Mouse (Mus musculus): Measurements from ENCODE around the gene Il3ra. TPM values are rescaled to one million over a fixed set of nuclear protein-coding genes. Genes with fewer than 3 reads are reported as not detected.

Il3ra gene
- polyA plus RNA-seq, 1 experiment from 2014 or later, result 8.0 TPM

GRCm38 (mm10) chr14:14350263-14351147 is 4.4 kb downstream of the Il3ra start:
- H3K4me3 ChIP-seq (replicated peaks), result no peak overlapping the region
- peaks cover 7% of the 10 kb centered on the region; the same call in 1 of the 2 replicates for H3K36me3 ChIP-seq
- no peak overlapping the region for H3K27ac ChIP-seq
- no peaks in the 10 kb centered on the region for H3K4me1 ChIP-seq
- H3K27me3 ChIP-seq (replicated peaks), result no peaks in the 10 kb centered on the region
- H3K9me3 ChIP-seq, result no peaks in the 10 kb centered on the region; the same call in 1 of the 2 replicates
- WGBS, result 93% methylated on average over 29 of the region's 29 CpGs
- no peak overlapping the region for H3K4me2 ChIP-seq
- no peak for ATAC-seq (ENCODE audit: insufficient read depth, low FRiP score, low read depth)
- H3K9ac ChIP-seq, result no peak overlapping the region

GRCm38 (mm10) chr14:14351148-14351455 is 5.0 kb downstream of the Il3ra start:
- Histone ChIP-seq H3K27ac (no peak overlapping the region), H3K9me3 (no peaks in the 10 kb centered on the region; the same call in 1 of the 2 replicates), H3K27me3 (replicated peaks) (no peaks in the 10 kb centered on the region), H3K4me2 (no peak overlapping the region), H3K36me3 (peaks cover 7% of the 10 kb centered on the region; the same call in 1 of the 2 replicates), H3K9ac (no peak overlapping the region), H3K4me1 (no peaks in the 10 kb centered on the region), H3K4me3 (replicated peaks) (no peak overlapping the region)
- no peak for ATAC-seq (ENCODE audit: insufficient read depth, low FRiP score, low read depth)
- 94% methylated on average over 7 of the region's 7 CpGs for WGBS

- no peak for ATAC-seq (ENCODE audit: insufficient read depth, low FRiP score, low read depth)
- WGBS, result 95% methylated on average over 9 of the region's 9 CpGs
- H3K4me1 ChIP-seq, result no peaks in the 10 kb centered on the region
- no peaks in the 10 kb centered on the region for H3K27me3 ChIP-seq (replicated peaks)
- H3K36me3 ChIP-seq, result peaks cover 7% of the 10 kb centered on the region; the same call in 1 of the 2 replicates
- H3K9ac ChIP-seq, result no peak overlapping the region
- no peak overlapping the region for H3K4me2 ChIP-seq
- no peak overlapping the region for H3K27ac ChIP-seq
- H3K4me3 ChIP-seq (replicated peaks), result no peak overlapping the region
- H3K9me3 ChIP-seq, result no peaks in the 10 kb centered on the region; the same call in 1 of the 2 replicates
Observed at GRCm38 (mm10) chr14:14351721-14352590, 5.9 kb downstream of the Il3ra start.

GRCm38 (mm10) chr14:14352606-14353005 is 6.5 kb downstream of the Il3ra start:
- no peak overlapping the region for H3K4me3 ChIP-seq (replicated peaks)
- 84% methylated on average over 6 of the region's 6 CpGs for WGBS
- no peak for ATAC-seq (ENCODE audit: insufficient read depth, low FRiP score, low read depth)
- H3K4me1 ChIP-seq, result no peaks in the 10 kb centered on the region
- H3K4me2 ChIP-seq, result no peak overlapping the region
- H3K27ac ChIP-seq, result no peak overlapping the region
- H3K9ac ChIP-seq, result no peak overlapping the region
- H3K27me3 ChIP-seq (replicated peaks), result no peaks in the 10 kb centered on the region
- H3K9me3 ChIP-seq, result no peaks in the 10 kb centered on the region; the same call in 1 of the 2 replicates
- peaks cover 7% of the 10 kb centered on the region; the same call in 1 of the 2 replicates for H3K36me3 ChIP-seq

GRCm38 (mm10) chr14:14353081-14353732 is 7.1 kb downstream of the Il3ra start:
- no peak for ATAC-seq (ENCODE audit: insufficient read depth, low FRiP score, low read depth)
- Histone ChIP-seq H3K4me1 (no peaks in the 10 kb centered on the region), H3K36me3 (peaks cover 7% of the 10 kb centered on the region; the same call in 1 of the 2 replicates), H3K9me3 (no peaks in the 10 kb centered on the region; the same call in 1 of the 2 replicates), H3K27ac (no peak overlapping the region), H3K4me3 (replicated peaks) (no peak overlapping the region), H3K27me3 (replicated peaks) (no peaks in the 10 kb centered on the region), H3K4me2 (no peak overlapping the region), H3K9ac (no peak overlapping the region)
- WGBS, result 92% methylated on average over 7 of the region's 7 CpGs

- Histone ChIP-seq H3K27me3 (replicated peaks) (no peaks in the 10 kb centered on the region), H3K27ac (no peak overlapping the region), H3K9me3 (no peaks in the 10 kb centered on the region; the same call in 1 of the 2 replicates), H3K36me3 (peaks cover 7% of the 10 kb centered on the region; the same call in 1 of the 2 replicates), H3K4me2 (no peak overlapping the region), H3K4me3 (replicated peaks) (no peak overlapping the region), H3K4me1 (no peaks in the 10 kb centered on the region), H3K9ac (no peak overlapping the region)
- 92% methylated on average over 8 of the region's 8 CpGs for WGBS
- ATAC-seq (ENCODE audit: insufficient read depth, low FRiP score, low read depth), result no peak
Observed at GRCm38 (mm10) chr14:14353740-14354510, 7.8 kb downstream of the Il3ra start.

- Histone ChIP-seq H3K27ac (no peak overlapping the region), H3K36me3 (peaks cover 7% of the 10 kb centered on the region; the same call in 1 of the 2 replicates), H3K4me3 (replicated peaks) (no peak overlapping the region), H3K9me3 (no peaks in the 10 kb centered on the region; the same call in 1 of the 2 replicates), H3K4me1 (no peaks in the 10 kb centered on the region), H3K27me3 (replicated peaks) (no peaks in the 10 kb centered on the region), H3K4me2 (no peak overlapping the region), H3K9ac (no peak overlapping the region)
- no peak for ATAC-seq (ENCODE audit: insufficient read depth, low FRiP score, low read depth)
- 95% methylated on average over 13 of the region's 13 CpGs for WGBS
Observed at GRCm38 (mm10) chr14:14354511-14355359, 8.7 kb downstream of the Il3ra start.

GRCm38 (mm10) chr14:14355360-14355646 is 9.2 kb downstream of the Il3ra start:
- Histone ChIP-seq H3K9me3 (no peaks in the 10 kb centered on the region; the same call in 1 of the 2 replicates), H3K36me3 (peaks cover 2% of the 10 kb centered on the region; the same call in 1 of the 2 replicates), H3K27ac (no peak overlapping the region), H3K4me1 (no peaks in the 10 kb centered on the region), H3K27me3 (replicated peaks) (no peaks in the 10 kb centered on the region), H3K4me2 (no peak overlapping the region), H3K9ac (no peak overlapping the region), H3K4me3 (replicated peaks) (no peak overlapping the region)
- WGBS, result 95% methylated on average over 8 of the region's 8 CpGs
- ATAC-seq (ENCODE audit: insufficient read depth, low FRiP score, low read depth), result no peak

GRCm38 (mm10) chr14:14395535-14395934 is 49.5 kb downstream of the Il3ra start:
- Histone ChIP-seq H3K9ac (no peak overlapping the region), H3K4me2 (no peak overlapping the region), H3K36me3 (no peaks in the 10 kb centered on the region), H3K4me3 (replicated peaks) (no peak overlapping the region), H3K27ac (no peak overlapping the region), H3K4me1 (no peaks in the 10 kb centered on the region), H3K27me3 (replicated peaks) (no peaks in the 10 kb centered on the region), H3K9me3 (no peaks in the 10 kb centered on the region)
- ATAC-seq (ENCODE audit: insufficient read depth, low FRiP score, low read depth), result no peak
- WGBS, result 68% methylated on average over 1 of the region's 1 CpGs

- Histone ChIP-seq H3K4me1 (no peaks in the 10 kb centered on the region), H3K36me3 (no peaks in the 10 kb centered on the region), H3K4me3 (replicated peaks) (no peak within 1 kb of the TSS), H3K4me2 (no peak within 1 kb of the TSS), H3K9me3 (no peaks in the 10 kb centered on the region), H3K27me3 (replicated peaks) (no peaks in the 10 kb centered on the region), H3K27ac (no peak within 1 kb of the TSS), H3K9ac (no peak within 1 kb of the TSS)
- no peak for ATAC-seq (ENCODE audit: insufficient read depth, low FRiP score, low read depth)
- WGBS, result 81% methylated on average over 2 of the region's 2 CpGs
Observed at GRCm38 (mm10) chr14:14400998-14401397, 54.9 kb downstream of the Il3ra start, which contains the start of gene Olfr721-ps1. TSS of gene Olfr721-ps1 (plus strand) at chr14:14401298.
